Mouse (Mus musculus): ENCODE data around the gene Ttk. TPM values are rescaled to one million over a fixed set of nuclear protein-coding genes. Genes with fewer than 3 reads are reported as not detected.

The Ttk gene
- polyA plus RNA-seq, 2 experiments = 20.9 to 23.1 TPM

GRCm38 (mm10) chr9:83893767-83894330, 59.4 kb downstream of the Ttk start:
- DNase-seq (ENCODE audit: low spot score) = no peak
- ATAC-seq (ENCODE audit: low FRiP score, low read depth) = no peak; the same call in 1 of the 2 replicates
- Histone ChIP-seq H3K27ac (replicated peaks; ENCODE audit: low read depth, low read length) (no peak overlapping the region), H3K4me1 (ENCODE audit: control insufficient read depth, insufficient read depth, low read length) (no peaks in the 10 kb centered on the region), H3K27me3 (ENCODE audit: control insufficient read depth, insufficient read depth, low read length) (no peaks in the 10 kb centered on the region), H3K9ac (ENCODE audit: low read depth, low read length, severe bottlenecking) (no peak overlapping the region), H3K4me2 (replicated peaks; ENCODE audit: low read depth, low read length, severe bottlenecking) (no peak overlapping the region), H3K4me3 (replicated peaks; ENCODE audit: low read length) (no peak overlapping the region), H3K9me3 (ENCODE audit: control insufficient read depth, low read length) (no peaks in the 10 kb centered on the region), H3K36me3 (ENCODE audit: control insufficient read depth, insufficient read depth, low read length) (no peaks in the 10 kb centered on the region)
- TF ChIP-seq POLR2A (IDR thresholded peaks at IDR 0.05; ENCODE audit: borderline replicate concordance, extremely low read depth, insufficient read depth, insufficient read length) = no peak
- 65% methylated on average over 4 of the region's 4 CpGs for WGBS

GRCm38 (mm10) chr9:83902086-83902485, 67.6 kb downstream of the Ttk start:
- Histone ChIP-seq H3K36me3 (ENCODE audit: control insufficient read depth, insufficient read depth, low read length) (no peaks in the 10 kb centered on the region), H3K9ac (ENCODE audit: low read depth, low read length, severe bottlenecking) (no peak overlapping the region), H3K4me1 (ENCODE audit: control insufficient read depth, insufficient read depth, low read length) (no peaks in the 10 kb centered on the region), H3K27ac (replicated peaks; ENCODE audit: low read depth, low read length) (no peak overlapping the region), H3K4me2 (replicated peaks; ENCODE audit: low read depth, low read length, severe bottlenecking) (no peak overlapping the region), H3K4me3 (replicated peaks; ENCODE audit: low read length) (no peak overlapping the region), H3K9me3 (ENCODE audit: control insufficient read depth, low read length) (no peaks in the 10 kb centered on the region), H3K27me3 (ENCODE audit: control insufficient read depth, insufficient read depth, low read length) (no peaks in the 10 kb centered on the region)
- no peak for DNase-seq (ENCODE audit: low spot score)
- 77% methylated on average over 2 of the region's 2 CpGs for WGBS
- no peak for TF ChIP-seq POLR2A (IDR thresholded peaks at IDR 0.05; ENCODE audit: borderline replicate concordance, extremely low read depth, insufficient read depth, insufficient read length)
- no peak for ATAC-seq (ENCODE audit: low FRiP score, low read depth)

GRCm38 (mm10) chr9:83905820-83906219, 71.3 kb downstream of the Ttk start:
- no peak for ATAC-seq (ENCODE audit: low FRiP score, low read depth)
- H3K9ac ChIP-seq (ENCODE audit: low read depth, low read length, severe bottlenecking) = no peak overlapping the region
- 69% methylated on average over 4 of the region's 4 CpGs for WGBS
- no peaks in the 10 kb centered on the region for H3K4me1 ChIP-seq (ENCODE audit: control insufficient read depth, insufficient read depth, low read length)
- H3K4me2 ChIP-seq (replicated peaks; ENCODE audit: low read depth, low read length, severe bottlenecking) = no peak overlapping the region
- no peak overlapping the region for H3K27ac ChIP-seq (replicated peaks; ENCODE audit: low read depth, low read length)
- DNase-seq (ENCODE audit: low spot score) = no peak
- no peaks in the 10 kb centered on the region for H3K9me3 ChIP-seq (ENCODE audit: control insufficient read depth, low read length)
- H3K36me3 ChIP-seq (ENCODE audit: control insufficient read depth, insufficient read depth, low read length) = no peaks in the 10 kb centered on the region
- no peak for TF ChIP-seq POLR2A (IDR thresholded peaks at IDR 0.05; ENCODE audit: borderline replicate concordance, extremely low read depth, insufficient read depth, insufficient read length)
- no peak overlapping the region for H3K4me3 ChIP-seq (replicated peaks; ENCODE audit: low read length)
- H3K27me3 ChIP-seq (ENCODE audit: control insufficient read depth, insufficient read depth, low read length) = no peaks in the 10 kb centered on the region

- Histone ChIP-seq H3K4me3 (replicated peaks; ENCODE audit: low read length) (no peak overlapping the region), H3K9me3 (ENCODE audit: control insufficient read depth, low read length) (no peaks in the 10 kb centered on the region), H3K36me3 (ENCODE audit: control insufficient read depth, insufficient read depth, low read length) (no peaks in the 10 kb centered on the region), H3K27ac (replicated peaks; ENCODE audit: low read depth, low read length) (no peak overlapping the region), H3K4me1 (ENCODE audit: control insufficient read depth, insufficient read depth, low read length) (no peaks in the 10 kb centered on the region), H3K9ac (ENCODE audit: low read depth, low read length, severe bottlenecking) (no peak overlapping the region), H3K27me3 (ENCODE audit: control insufficient read depth, insufficient read depth, low read length) (no peaks in the 10 kb centered on the region), H3K4me2 (replicated peaks; ENCODE audit: low read depth, low read length, severe bottlenecking) (no peak overlapping the region)
- DNase-seq (ENCODE audit: low spot score) = no peak
- no peak for ATAC-seq (ENCODE audit: low FRiP score, low read depth)
- no peak for TF ChIP-seq POLR2A (IDR thresholded peaks at IDR 0.05; ENCODE audit: borderline replicate concordance, extremely low read depth, insufficient read depth, insufficient read length)
- 74% methylated on average over 3 of the region's 3 CpGs for WGBS
Measured at GRCm38 (mm10) chr9:83907017-83907416, 72.5 kb downstream of the Ttk start.

- DNase-seq (ENCODE audit: low spot score) (no peak), ATAC-seq (ENCODE audit: low FRiP score, low read depth) (no peak)
- no peak for TF ChIP-seq POLR2A (IDR thresholded peaks at IDR 0.05; ENCODE audit: borderline replicate concordance, extremely low read depth, insufficient read depth, insufficient read length)
- no peak overlapping the region for H3K4me3 ChIP-seq (replicated peaks; ENCODE audit: low read length)
- H3K9me3 ChIP-seq (ENCODE audit: control insufficient read depth, low read length) = no peaks in the 10 kb centered on the region
- H3K36me3 ChIP-seq (ENCODE audit: control insufficient read depth, insufficient read depth, low read length) = no peaks in the 10 kb centered on the region
- H3K4me1 ChIP-seq (ENCODE audit: control insufficient read depth, insufficient read depth, low read length) = no peaks in the 10 kb centered on the region
- WGBS = 88% methylated on average over 2 of the region's 2 CpGs
- no peak overlapping the region for H3K4me2 ChIP-seq (replicated peaks; ENCODE audit: low read depth, low read length, severe bottlenecking)
- H3K9ac ChIP-seq (ENCODE audit: low read depth, low read length, severe bottlenecking) = no peak overlapping the region
- H3K27me3 ChIP-seq (ENCODE audit: control insufficient read depth, insufficient read depth, low read length) = no peaks in the 10 kb centered on the region
- no peak overlapping the region for H3K27ac ChIP-seq (replicated peaks; ENCODE audit: low read depth, low read length)
Measured at GRCm38 (mm10) chr9:83909836-83910235, 75.3 kb downstream of the Ttk start.

GRCm38 (mm10) chr9:83910926-83911325, 76.4 kb downstream of the Ttk start:
- DNase-seq (ENCODE audit: low spot score) (no peak), ATAC-seq (ENCODE audit: low FRiP score, low read depth) (no peak)
- H3K27ac ChIP-seq (replicated peaks; ENCODE audit: low read depth, low read length) = no peak overlapping the region
- no peaks in the 10 kb centered on the region for H3K36me3 ChIP-seq (ENCODE audit: control insufficient read depth, insufficient read depth, low read length)
- no peaks in the 10 kb centered on the region for H3K9me3 ChIP-seq (ENCODE audit: control insufficient read depth, low read length)
- H3K4me3 ChIP-seq (replicated peaks; ENCODE audit: low read length) = no peak overlapping the region
- no peak overlapping the region for H3K4me2 ChIP-seq (replicated peaks; ENCODE audit: low read depth, low read length, severe bottlenecking)
- no peak for TF ChIP-seq POLR2A (IDR thresholded peaks at IDR 0.05; ENCODE audit: borderline replicate concordance, extremely low read depth, insufficient read depth, insufficient read length)
- H3K27me3 ChIP-seq (ENCODE audit: control insufficient read depth, insufficient read depth, low read length) = no peaks in the 10 kb centered on the region
- H3K9ac ChIP-seq (ENCODE audit: low read depth, low read length, severe bottlenecking) = no peak overlapping the region
- 90% methylated on average over 2 of the region's 2 CpGs for whole genome bisulfite sequencing
- no peaks in the 10 kb centered on the region for H3K4me1 ChIP-seq (ENCODE audit: control insufficient read depth, insufficient read depth, low read length)

Other genes starting within 250 kb of the Ttk start
- gene Elovl4, start 28.4 kb upstream of the Ttk start, polyA plus RNA-seq (2012; rRNA removed) = 15.7 and 16.2 TPM in 2 replicates
- 54.3 and 71.6 TPM in 2 replicates for gene Elovl4, start 28.4 kb upstream of the Ttk start, polyA plus RNA-seq (2014; fragmentation: Nextera tagmentation; extraction: Ambion mirVana)
- gene Bckdhb, start 90.5 kb downstream of the Ttk start, polyA plus RNA-seq (2012; rRNA removed) = 45.3 and 47.4 TPM in 2 replicates
- 46.6 and 51.1 TPM in 2 replicates for gene Bckdhb, start 90.5 kb downstream of the Ttk start, polyA plus RNA-seq (2014; fragmentation: Nextera tagmentation; extraction: Ambion mirVana)

Data from limb, embryonic 14.5 days (tissue).